Mouse (Mus musculus): Measurements from ENCODE around the gene Ube2q2.

GRCm38 (mm10) chr9:55243280-55243679, 94.6 kb downstream of the Ube2q2 start:
- TF ChIP-seq CTCF (IDR thresholded peaks at IDR 0.05; ENCODE audit: borderline replicate concordance, insufficient read depth, low read length) = no peak
- TF ChIP-seq POLR2A (IDR thresholded peaks at IDR 0.05; ENCODE audit: low read depth, low read length) = no peak

Measured in embryonic fibroblast, embryonic 13.5 days (primary cell).